Mouse (Mus musculus): ENCODE results near the gene Tmem125. TPM values are rescaled to one million over a fixed set of nuclear protein-coding genes. Genes with fewer than 3 reads are reported as not detected.
"Not testable (repeated sequence)": the region's sequence is repeated elsewhere in the genome, so short reads cannot be mapped to it uniquely, and the experiment has no call there.

The Tmem125 gene
- polyA plus RNA-seq, 1 experiment = not detected

- no peak for TF ChIP-seq POLR2A (IDR thresholded peaks at IDR 0.05; ENCODE audit: insufficient read depth, low read depth, low read length)
- no peak for TF ChIP-seq CTCF (IDR thresholded peaks at IDR 0.05; ENCODE audit: insufficient read depth, low read depth, low read length)
- H3K4me3 ChIP-seq (ENCODE audit: insufficient read depth, low read depth, low read length) = no peak overlapping the region
These were observed 24.9 kb upstream of the Tmem125 start for GRCm38 (mm10) chr4:118568709-118569108.

DNA sequence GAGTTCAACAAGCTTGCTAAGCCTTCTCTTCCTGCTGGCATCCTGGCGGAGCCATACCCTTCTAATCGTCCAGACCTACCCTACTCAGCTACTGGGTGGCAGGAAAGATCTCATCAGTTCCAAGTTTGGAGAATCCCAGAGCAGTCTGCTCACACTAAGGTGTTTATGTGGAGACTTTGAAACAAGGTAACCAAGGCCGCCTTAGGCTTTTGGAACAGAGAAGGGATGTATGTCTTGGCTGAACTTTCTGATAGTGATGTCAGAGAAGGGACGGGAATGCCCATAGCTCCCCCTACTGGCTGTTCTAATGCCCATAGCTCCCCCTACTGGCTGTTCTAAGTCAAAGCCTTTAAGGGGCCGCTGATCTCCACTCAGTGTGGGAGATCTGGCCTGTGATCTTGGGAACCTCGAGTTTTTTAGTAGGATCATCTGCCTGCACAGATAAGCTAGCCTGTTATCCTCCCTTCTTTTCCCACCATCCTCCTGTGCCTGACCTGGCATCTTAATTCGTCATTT, 22.4 kb upstream of the Tmem125 start:
- WGBS = 35% methylated on average over 7 of the region's 7 CpGs
- H3K4me3 ChIP-seq (ENCODE audit: insufficient read depth, low read depth, low read length) = no peak overlapping the region
- no peaks in the 10 kb centered on the region for H3K4me1 ChIP-seq (ENCODE audit: control insufficient read depth, insufficient read depth, low read length)
- no peak for TF ChIP-seq POLR2A (IDR thresholded peaks at IDR 0.05; ENCODE audit: insufficient read depth, low read depth, low read length)
- TF ChIP-seq CTCF (IDR thresholded peaks at IDR 0.05; ENCODE audit: insufficient read depth, low read depth, low read length) = no peak
- H3K27ac ChIP-seq (ENCODE audit: insufficient read depth, low read depth, low read length) = no peak overlapping the region

More at GRCm38 (mm10) chr4:118568709-118569108, 24.9 kb upstream of the Tmem125 start:
- H3K27ac ChIP-seq (ENCODE audit: insufficient read depth, low read depth, low read length) = no peak overlapping the region
- no peaks in the 10 kb centered on the region for H3K4me1 ChIP-seq (ENCODE audit: control insufficient read depth, insufficient read depth, low read length)
- WGBS = 80% methylated on average over 10 of the region's 10 CpGs

DNA sequence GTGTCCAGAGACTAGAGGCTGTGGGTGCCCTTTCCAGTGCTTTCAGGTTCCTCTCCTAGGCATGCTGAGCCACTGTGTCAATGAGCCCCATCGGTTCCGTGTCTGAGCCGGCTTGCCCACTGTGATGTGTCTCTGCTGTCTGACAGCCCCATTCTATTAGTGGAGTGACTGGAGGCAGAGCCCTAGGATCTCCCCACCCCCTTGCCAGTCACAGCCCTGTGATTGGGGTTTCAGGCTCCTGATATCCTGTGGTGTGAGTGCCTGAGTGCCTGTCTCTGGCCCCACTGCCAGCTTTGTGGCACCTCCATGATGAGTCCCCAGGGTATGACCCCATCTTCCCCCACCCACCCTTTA, 21.1 kb upstream of the Tmem125 start:
- H3K27ac ChIP-seq (ENCODE audit: insufficient read depth, low read depth, low read length) = no peak overlapping the region
- no peaks in the 10 kb centered on the region for H3K4me1 ChIP-seq (ENCODE audit: control insufficient read depth, insufficient read depth, low read length)
- TF ChIP-seq CTCF (IDR thresholded peaks at IDR 0.05; ENCODE audit: insufficient read depth, low read depth, low read length) = no peak
- TF ChIP-seq POLR2A (IDR thresholded peaks at IDR 0.05; ENCODE audit: insufficient read depth, low read depth, low read length) = no peak
- H3K4me3 ChIP-seq (ENCODE audit: insufficient read depth, low read depth, low read length) = no peak overlapping the region
- WGBS = 36% methylated on average over 3 of the region's 3 CpGs

GRCm38 (mm10) chr4:118564062-118564925, 20.4 kb upstream of the Tmem125 start:
- Histone ChIP-seq H3K27ac (ENCODE audit: insufficient read depth, low read depth, low read length) (no peak overlapping the region), H3K4me1 (ENCODE audit: control insufficient read depth, insufficient read depth, low read length) (no peaks in the 10 kb centered on the region), H3K4me3 (ENCODE audit: insufficient read depth, low read depth, low read length) (no peak overlapping the region)
- WGBS = 61% methylated on average over 13 of the region's 13 CpGs
- TF ChIP-seq CTCF (IDR thresholded peaks at IDR 0.05; ENCODE audit: insufficient read depth, low read depth, low read length) (no peak), POLR2A (IDR thresholded peaks at IDR 0.05; ENCODE audit: insufficient read depth, low read depth, low read length) (no peak)

DNA sequence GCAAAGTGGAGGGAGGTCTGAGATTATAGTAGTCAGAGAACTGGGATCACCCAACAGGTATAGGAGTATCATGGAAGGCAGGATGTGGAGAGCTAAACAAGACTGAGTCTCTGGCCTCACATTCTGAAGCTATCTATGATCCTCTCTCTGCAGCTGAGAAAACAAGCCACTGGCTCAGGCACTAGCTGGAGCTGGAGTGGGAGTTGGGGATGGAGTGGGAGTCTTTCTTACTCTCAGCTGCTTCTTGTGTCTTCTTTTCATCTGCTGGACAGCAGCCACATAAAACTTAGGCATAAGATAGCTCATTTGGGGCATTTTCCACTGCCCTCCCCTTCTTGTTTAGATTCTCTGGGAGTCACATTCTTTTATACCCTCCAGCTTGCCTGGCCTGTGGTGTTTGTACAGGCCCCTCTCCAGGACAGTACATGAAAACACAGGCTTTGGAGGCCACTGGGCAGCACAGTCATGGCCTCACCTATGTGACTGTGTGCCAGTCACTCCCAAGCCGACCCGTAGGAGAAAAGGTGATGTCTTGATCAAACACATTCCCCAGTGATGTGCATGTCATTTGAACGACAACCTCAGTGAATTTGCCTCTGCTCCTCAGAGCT, 9.3 kb upstream of the Tmem125 start:
- no peak overlapping the region for H3K4me3 ChIP-seq (ENCODE audit: insufficient read depth, low read depth, low read length)
- H3K4me1 ChIP-seq (ENCODE audit: control insufficient read depth, insufficient read depth, low read length) = no peaks in the 10 kb centered on the region
- WGBS = 83% methylated on average over 3 of the region's 3 CpGs
- TF ChIP-seq CTCF (IDR thresholded peaks at IDR 0.05; ENCODE audit: insufficient read depth, low read depth, low read length) (no peak), POLR2A (IDR thresholded peaks at IDR 0.05; ENCODE audit: insufficient read depth, low read depth, low read length) (no peak)
- H3K27ac ChIP-seq (ENCODE audit: insufficient read depth, low read depth, low read length) = no peak overlapping the region

DNA sequence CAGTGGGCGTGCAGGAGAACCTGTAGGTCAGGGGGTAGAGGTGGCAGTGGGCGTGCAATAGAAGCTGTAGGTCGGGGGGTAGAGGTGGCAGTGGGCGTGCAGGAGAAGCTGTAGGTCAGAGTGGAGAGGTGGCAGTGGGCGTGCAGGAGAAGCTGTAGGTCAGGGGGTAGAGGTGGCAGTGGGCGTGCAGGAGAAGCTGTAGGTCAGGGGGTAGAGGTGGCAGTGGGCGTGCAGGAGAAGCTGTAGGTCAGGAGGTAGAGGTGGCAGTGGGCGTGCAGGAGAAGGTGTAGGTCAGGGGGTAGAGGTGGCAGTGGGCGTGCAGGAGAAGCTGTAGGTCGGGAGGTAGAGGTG, 4.3 kb upstream of the Tmem125 start:
- H3K4me1 ChIP-seq (ENCODE audit: control insufficient read depth, insufficient read depth, low read length); H3K27ac ChIP-seq (ENCODE audit: insufficient read depth, low read depth, low read length); H3K4me3 ChIP-seq (ENCODE audit: insufficient read depth, low read depth, low read length): not testable (repeated sequence)
- 90% methylated on average over 10 of the region's 10 CpGs for WGBS

DNA sequence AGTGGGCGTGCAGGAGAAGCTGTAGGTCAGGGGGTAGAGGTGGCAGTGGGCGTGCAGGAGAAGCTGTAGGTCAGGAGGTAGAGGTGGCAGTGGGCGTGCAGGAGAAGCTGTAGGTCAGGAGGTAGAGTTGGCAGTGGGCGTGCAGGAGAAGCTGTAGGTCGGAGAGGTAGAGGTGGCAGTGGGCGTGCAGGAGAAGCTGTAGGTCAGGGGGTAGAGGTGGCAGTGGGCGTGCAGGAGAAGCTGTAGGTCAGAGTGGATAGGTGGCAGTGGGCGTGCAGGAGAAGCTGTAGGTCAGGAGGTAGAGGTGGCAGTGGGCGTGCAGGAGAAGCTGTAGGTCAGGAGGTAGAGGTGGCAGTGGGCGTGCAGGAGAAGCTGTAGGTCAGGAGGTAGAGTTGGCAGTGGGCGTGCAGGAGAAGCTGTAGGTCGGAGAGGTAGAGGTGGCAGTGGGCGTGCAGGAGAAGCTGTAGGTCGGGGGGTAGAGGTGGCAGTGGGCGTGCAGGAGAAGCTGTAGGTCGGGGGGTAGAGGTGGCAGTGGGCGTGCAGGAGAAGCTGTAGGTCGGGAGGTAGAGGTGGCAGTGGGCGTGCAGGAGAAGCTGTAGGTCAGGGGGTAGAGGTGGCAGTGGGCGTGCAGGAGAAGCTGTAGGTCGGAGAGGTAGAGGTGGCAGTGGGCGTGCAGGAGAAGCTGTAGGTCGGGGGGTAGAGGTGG, 3.7 kb upstream of the Tmem125 start:
- WGBS = 91% methylated on average over 23 of the region's 23 CpGs
- not testable (repeated sequence) for H3K4me3 ChIP-seq (ENCODE audit: insufficient read depth, low read depth, low read length); H3K27ac ChIP-seq (ENCODE audit: insufficient read depth, low read depth, low read length)
- peaks cover 12% of the 10 kb centered on the region for H3K4me1 ChIP-seq (ENCODE audit: control insufficient read depth, insufficient read depth, low read length)

DNA sequence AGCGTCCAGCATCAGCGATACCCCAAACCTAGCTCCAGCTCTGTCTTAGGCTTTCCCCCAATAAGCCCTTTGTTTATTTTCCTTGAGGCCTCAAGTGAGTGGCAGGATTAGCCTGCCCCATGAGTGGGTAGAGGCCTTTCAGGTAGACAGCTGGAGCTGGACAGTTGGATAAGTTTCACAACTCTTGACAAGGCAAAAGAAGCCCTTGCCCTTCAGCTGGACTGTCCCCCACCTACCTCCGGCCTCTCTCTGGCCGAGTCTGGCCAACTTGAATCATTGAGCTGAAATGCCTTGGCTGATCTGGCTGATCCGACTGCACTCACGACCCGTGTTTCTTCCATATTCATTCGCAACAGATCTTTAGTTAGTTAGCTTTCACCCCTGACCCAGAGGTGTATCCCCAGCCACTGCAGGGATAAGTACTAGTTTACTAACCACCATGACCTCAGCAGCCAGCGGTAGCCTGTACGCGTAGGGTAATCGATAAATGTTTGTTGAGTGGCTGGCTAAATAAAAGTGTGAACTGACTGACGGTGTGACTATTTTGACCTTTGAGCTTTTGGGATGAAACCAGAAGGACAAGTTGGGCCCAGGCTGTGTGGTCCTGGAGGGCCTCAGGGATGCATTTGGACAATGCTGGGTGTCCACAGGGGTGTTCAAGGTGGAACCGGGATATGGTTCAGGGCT, 740 bp upstream of the Tmem125 start:
- Histone ChIP-seq H3K4me3 (ENCODE audit: insufficient read depth, low read depth, low read length) (no peak overlapping the region), H3K4me1 (ENCODE audit: control insufficient read depth, insufficient read depth, low read length) (peaks cover 12% of the 10 kb centered on the region), H3K27ac (ENCODE audit: insufficient read depth, low read depth, low read length) (no peak overlapping the region)
- TF ChIP-seq POLR2A (IDR thresholded peaks at IDR 0.05; ENCODE audit: insufficient read depth, low read depth, low read length) (no peak), CTCF (IDR thresholded peaks at IDR 0.05; ENCODE audit: insufficient read depth, low read depth, low read length) (no peak)
- WGBS = 79% methylated on average over 14 of the region's 14 CpGs

DNA sequence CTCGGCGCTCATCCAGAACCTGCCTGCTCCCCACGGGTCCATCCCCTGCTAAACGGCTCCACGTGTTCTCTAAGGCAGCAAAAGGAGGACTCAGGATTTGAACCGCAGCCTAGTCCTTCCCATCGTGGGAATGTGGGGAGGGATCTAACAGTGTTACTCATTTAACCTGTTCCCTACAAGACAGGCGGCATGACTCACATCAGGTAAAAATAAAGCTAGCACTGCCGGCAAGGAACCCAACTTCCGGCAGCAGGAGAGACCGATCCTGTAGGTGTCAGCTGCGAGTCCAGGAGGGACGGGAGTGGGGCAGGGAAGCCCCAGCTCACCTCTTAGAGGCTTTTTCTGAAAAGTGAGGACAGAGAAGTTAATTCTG, 700 bp downstream of the Tmem125 start:
- H3K4me3 ChIP-seq (ENCODE audit: insufficient read depth, low read depth, low read length) = no peak overlapping the region
- no peak overlapping the region for H3K27ac ChIP-seq (ENCODE audit: insufficient read depth, low read depth, low read length)
- WGBS = 15% methylated on average over 13 of the region's 13 CpGs
- no peak for TF ChIP-seq POLR2A (IDR thresholded peaks at IDR 0.05; ENCODE audit: insufficient read depth, low read depth, low read length)
- no peak for TF ChIP-seq CTCF (IDR thresholded peaks at IDR 0.05; ENCODE audit: insufficient read depth, low read depth, low read length)
- peaks cover 12% of the 10 kb centered on the region for H3K4me1 ChIP-seq (ENCODE audit: control insufficient read depth, insufficient read depth, low read length)
